In the genomic region with DNA sequence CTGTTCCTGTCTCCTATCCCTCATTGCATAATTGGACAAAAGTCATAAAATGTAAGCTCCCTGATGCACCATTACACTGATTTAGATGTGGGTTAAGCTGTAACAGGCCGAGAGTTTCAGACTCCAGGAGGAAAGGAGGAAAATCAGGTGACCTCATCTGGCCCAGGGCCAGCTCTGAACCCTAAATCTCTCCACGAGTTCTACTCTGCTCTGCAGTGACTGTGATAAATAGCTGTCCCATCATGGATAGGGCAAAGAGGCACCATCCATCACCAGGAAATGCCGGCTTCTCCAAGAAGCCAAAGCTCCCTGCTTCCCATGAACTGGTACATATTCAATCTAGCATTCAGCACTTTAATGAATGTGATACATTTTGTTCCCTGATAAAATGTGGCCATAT, we compare ENCODE assay signal across 24 mouse cellular contexts.
DNase-seq lines count a peak whose midpoint lies in the region; ATAC-seq and TF ChIP-seq lines count a peak whose summit lies in the region.
"Had no signal": no experiment of that assay in that cellular context is flagged by ENCODE, and none has a peak within 500 bp of the region (broad histone marks: within the 10 kb centered on the region; RNA-seq: fewer than 3 reads in every experiment).

No protein-coding gene starts in this region.

- no peak for TF ChIP-seq CTCF in left cerebral cortex, adult 2 months (IDR thresholded peaks at IDR 0.05)

- no peaks in the 10 kb centered on the region; the same call in 1 of the 2 replicates for H3K4me1 ChIP-seq in hindbrain, embryonic 13.5 days (replicated peaks)
- H3K4me1 ChIP-seq: embryonic facial prominence, embryonic 10.5 days; megakaryocyte, embryonic 14.5 days; midbrain, embryonic 15.5 days had no signal

- H3K27me3 ChIP-seq in hindbrain, embryonic 13.5 days = no peaks in the 10 kb centered on the region
- H3K27me3 ChIP-seq: heart, embryonic 12.5 days; megakaryocyte, embryonic 14.5 days; midbrain, embryonic 15.5 days had no signal

- H3K9me3 ChIP-seq in hindbrain, embryonic 13.5 days = no peaks in the 10 kb centered on the region
- H3K9me3 ChIP-seq: embryonic facial prominence, embryonic 10.5 days; heart, embryonic 12.5 days; megakaryocyte, embryonic 14.5 days; midbrain, embryonic 15.5 days had no signal

- H3K4me3 ChIP-seq in left cerebral cortex, adult 2 months = no peak overlapping the region
- no peak overlapping the region for H3K4me3 ChIP-seq in hindbrain, embryonic 13.5 days
- H3K4me3 ChIP-seq: embryonic facial prominence, embryonic 10.5 days; gastrocnemius, adult 2 months; heart, embryonic 12.5 days; megakaryocyte, embryonic 14.5 days; midbrain, embryonic 15.5 days had no signal

- intact Hi-C loops in left cerebral cortex, adult 2 months (cut with DNase I) = no loop called here

- DNase-seq in embryo, embryonic 10 days (ENCODE audit: low spot score) = peak; percentile 60
- DNase-seq in embryo, embryonic 9.5 days (ENCODE audit: extremely low spot score) = no peak
- no peak for DNase-seq in left cerebral cortex, adult 2 months (ENCODE audit: extremely low spot score in 1 of 2, low spot score in 2 of 2)
- DNase-seq in left cerebral cortex, adult 8-10 months (ENCODE audit: low spot score in 2 of 2) = no peak
- DNase-seq in neural tube, embryonic 10.5 days (ENCODE audit: extremely low spot score, low spot score) = peak; percentile 46
- DNase-seq in lung, postnatal 4 days = no peak
- DNase-seq: adrenal gland, postnatal 14 days; cerebellum, adult 11 months; cerebellum, postnatal 10 days; gastrocnemius, adult 2 months; heart, adult 11 months; heart, postnatal 14 days; liver, postnatal 0 days; lung, postnatal 10 days; thymus, postnatal 25 days had no signal

- no peak overlapping the region for H3K9ac ChIP-seq in hindbrain, embryonic 13.5 days
- H3K9ac ChIP-seq: heart, embryonic 12.5 days; hindbrain, embryonic 14.5 days; liver, postnatal 0 days; midbrain, embryonic 15.5 days had no signal

- 44% methylated on average over 3 of the region's 3 CpGs for WGBS in hindbrain, embryonic 13.5 days

- no peak overlapping the region for H3K4me2 ChIP-seq in hindbrain, embryonic 13.5 days
- H3K4me2 ChIP-seq: heart, embryonic 12.5 days; hindbrain, embryonic 14.5 days; midbrain, embryonic 15.5 days had no signal

- peak overlapping the region; percentile 85 for H3K27ac ChIP-seq in left cerebral cortex, adult 2 months
- no peak overlapping the region for H3K27ac ChIP-seq in hindbrain, embryonic 13.5 days
- H3K27ac ChIP-seq: embryonic facial prominence, embryonic 10.5 days; gastrocnemius, adult 2 months; hindbrain, embryonic 14.5 days; midbrain, embryonic 15.5 days had no signal

- no peaks in the 10 kb centered on the region for H3K36me3 ChIP-seq in hindbrain, embryonic 13.5 days
- H3K36me3 ChIP-seq: embryonic facial prominence, embryonic 10.5 days; heart, embryonic 12.5 days; midbrain, embryonic 15.5 days had no signal

- no peak for ATAC-seq in hindbrain, embryonic 13.5 days (ENCODE audit: low FRiP score)
- ATAC-seq: activated CD4-positive, CD25-positive, alpha-beta regulatory T cell, adult 4 months; CD4-positive, CD25-positive, alpha-beta regulatory T cell, adult 4 months; intestine, embryonic 16.5 days; liver, postnatal 0 days; midbrain, embryonic 15.5 days had no signal

Comparison
In these comparisons a context has a peak if more than half of its experiments do, and no peak if none do; other contexts are left out.
1. DNase-seq: peak in embryo, embryonic 10 days (single experiment) and neural tube, embryonic 10.5 days (single experiment); none in embryo, embryonic 9.5 days (single experiment), left cerebral cortex, adult 2 months (0 of 2), left cerebral cortex, adult 8-10 months (0 of 2) and lung, postnatal 4 days (0 of 2).